Mouse (Mus musculus) C2C12 (cell line): Measurements from ENCODE around the gene Rap1gap2.

Experiments used
- CEBPB ChIP-seq: IDR thresholded peaks from one replicate; pipeline ENCODE4 v1.6.1; 2011; ENCODE audit warnings: low read depth, mild to moderate bottlenecking, control low read depth, moderate library complexity
- CTCF ChIP-seq: IDR thresholded peaks from one replicate; pipeline ENCODE4 v1.5.1; 2011; ENCODE audit not compliant: control insufficient read depth, insufficient read depth, insufficient read length
- FOSL1 ChIP-seq: IDR thresholded peaks from one replicate; pipeline ENCODE4 v1.8.0; 2011; ENCODE audit warnings: mild to moderate bottlenecking, low read length; ENCODE audit not compliant: poor library complexity, insufficient read depth, severe bottlenecking
- MAX ChIP-seq: IDR thresholded peaks from one replicate; pipeline ENCODE4 v1.6.1; 2011; ENCODE audit warnings: mild to moderate bottlenecking, control low read depth

DNA sequence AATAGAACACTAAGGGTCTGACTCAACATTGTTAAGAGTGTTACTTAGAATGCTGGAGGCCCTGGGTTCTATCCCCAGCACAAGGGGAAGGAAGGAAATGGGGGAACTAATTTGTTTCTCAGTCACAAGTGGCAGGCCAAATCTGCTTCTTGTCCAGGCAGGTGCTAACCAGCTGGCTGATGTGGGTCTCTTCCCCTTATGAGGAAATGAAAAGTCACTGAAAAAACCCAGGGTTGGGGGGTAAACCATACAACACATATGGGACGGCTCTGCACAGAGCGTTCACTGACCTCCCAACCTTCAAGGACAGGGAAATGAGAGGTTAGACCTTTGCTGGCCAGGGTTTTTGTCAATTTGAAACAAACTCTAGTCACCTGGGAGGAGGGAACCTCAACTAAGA lies 77.7 kb downstream of the Rap1gap2 start:
- TF ChIP-seq CTCF (no peak), MAX (no peak), FOSL1 (no peak), CEBPB (no peak)
